Mouse (Mus musculus): ENCODE data around the gene Gorasp1.

Gene Gorasp1

GRCm38 (mm10) chr9:119926497-119926896 lies 10.9 kb downstream of the Gorasp1 start:
- no peak for DNase-seq (ENCODE audit: low read depth, low spot score)

- no peak for DNase-seq (ENCODE audit: low read depth, low spot score)
These were observed 11.6 kb downstream of the Gorasp1 start for GRCm38 (mm10) chr9:119925729-119926128.

- DNase-seq (ENCODE audit: low read depth, low spot score) = no peak
These were observed 12.2 kb downstream of the Gorasp1 start for GRCm38 (mm10) chr9:119925120-119925657.

- no peak for DNase-seq (ENCODE audit: low read depth, low spot score)
These were observed 13.9 kb downstream of the Gorasp1 start for GRCm38 (mm10) chr9:119923462-119923861.

GRCm38 (mm10) chr9:119919858-119920257 lies 17.5 kb downstream of the Gorasp1 start:
- no peak for DNase-seq (ENCODE audit: low read depth, low spot score)

GRCm38 (mm10) chr9:119913087-119913838 lies 24.1 kb downstream of the Gorasp1 start:
- DNase-seq (ENCODE audit: low read depth, low spot score) = no peak

GRCm38 (mm10) chr9:119909931-119910330 lies 27.4 kb downstream of the Gorasp1 start:
- DNase-seq (ENCODE audit: low read depth, low spot score) = no peak

GRCm38 (mm10) chr9:119908708-119909107 lies 28.7 kb downstream of the Gorasp1 start:
- DNase-seq (ENCODE audit: low read depth, low spot score) = no peak

- no peak for DNase-seq (ENCODE audit: low read depth, low spot score)
These were observed 34.8 kb downstream of the Gorasp1 start for GRCm38 (mm10) chr9:119902410-119903151.

- DNase-seq (ENCODE audit: low read depth, low spot score) = no peak
These were observed 37.9 kb downstream of the Gorasp1 start for GRCm38 (mm10) chr9:119899446-119899845.

- no peak for DNase-seq (ENCODE audit: low read depth, low spot score)
These were observed 42.2 kb downstream of the Gorasp1 start for GRCm38 (mm10) chr9:119895040-119895721.

- peak; percentile 99 for DNase-seq (ENCODE audit: low read depth, low spot score)
These were observed 42.9 kb downstream of the Gorasp1 start, which contains the start of gene Wdr48 for GRCm38 (mm10) chr9:119894339-119895009. Wdr48 (plus strand) TSS chr9:119894878.

GRCm38 (mm10) chr9:119893881-119894280 lies 43.5 kb downstream of the Gorasp1 start:
- no peak for DNase-seq (ENCODE audit: low read depth, low spot score)

GRCm38 (mm10) chr9:119890692-119891091 lies 46.7 kb downstream of the Gorasp1 start:
- DNase-seq (ENCODE audit: low read depth, low spot score) = peak; percentile 14

GRCm38 (mm10) chr9:119889446-119889845 lies 47.9 kb downstream of the Gorasp1 start:
- no peak for DNase-seq (ENCODE audit: low read depth, low spot score)

GRCm38 (mm10) chr9:119888843-119889246 lies 48.5 kb downstream of the Gorasp1 start:
- DNase-seq (ENCODE audit: low read depth, low spot score) = no peak

- DNase-seq (ENCODE audit: low read depth, low spot score) = no peak
These were observed 50.0 kb downstream of the Gorasp1 start for GRCm38 (mm10) chr9:119887144-119887901.

Data from retina, postnatal 7 days (tissue).